Mouse (Mus musculus) liver, postnatal 0 days (tissue): ENCODE results near the gene Tff3.

ENCODE experiments used
- CTCF ChIP-seq: sonication (generic); IDR thresholded peaks from 2 replicates; pipeline ENCODE4 v1.5.1; 2016; ENCODE audit warnings: antibody characterized with exemption, low read depth
- EP300 ChIP-seq: IDR thresholded peaks from 2 replicates; pipeline ENCODE4 v1.6.1; 2016; ENCODE audit warnings: antibody characterized with exemption, low read depth, mild to moderate bottlenecking

DNA sequence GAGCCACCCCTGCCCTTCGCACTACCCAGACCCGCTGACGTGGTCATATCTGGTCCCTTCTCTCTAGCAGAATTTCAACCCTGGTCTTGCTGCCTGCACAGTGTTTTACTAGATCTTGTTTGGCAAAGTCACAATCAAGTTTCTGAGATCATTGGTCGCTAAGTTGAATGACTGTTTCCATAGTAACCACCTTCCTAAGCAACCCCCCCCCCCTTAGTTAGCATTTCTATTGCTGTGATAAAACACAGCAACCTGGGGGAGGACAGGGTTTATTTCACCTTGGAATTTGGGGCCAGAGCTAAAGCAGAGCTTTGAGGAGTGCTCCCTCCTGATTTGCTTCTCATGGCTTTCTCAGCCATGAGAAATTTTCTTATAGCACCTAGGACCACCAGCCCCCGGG lies 34.7 kb downstream of the Tff3 start:
- no peak for TF ChIP-seq CTCF
- TF ChIP-seq EP300: no peak
